Mouse (Mus musculus) thymus, adult 2 months (tissue): ENCODE results near the gene Pitpnb. TPM values are rescaled to one million over a fixed set of nuclear protein-coding genes. Genes with fewer than 3 reads are reported as not detected.

ENCODE experiments used
- DNase-seq: peaks from one replicate; pipeline ENCODE4 v3.0.0; 2021
- H3K27ac ChIP-seq: fragments of 200-500 bp; 2 replicates; pipeline ENCODE4 v1.5.1; 2012; ENCODE audit warnings: low read length, control low read depth; ENCODE audit not compliant: control insufficient read depth, insufficient read depth
- H3K27me3 ChIP-seq: fragments of 200-500 bp; 2 replicates; pipeline ENCODE4 v1.6.1; 2012; ENCODE audit warnings: mild to moderate bottlenecking, low read length, moderate library complexity, mixed read lengths; ENCODE audit not compliant: control insufficient read depth, insufficient read depth
- H3K36me3 ChIP-seq: fragments of 200-500 bp; 2 replicates; pipeline ENCODE4 v1.6.1; 2012; ENCODE audit warnings: mild to moderate bottlenecking, low read length, moderate library complexity; ENCODE audit not compliant: control insufficient read depth, insufficient read depth
- H3K4me1 ChIP-seq: fragments of 200-500 bp; replicated peaks from 2 replicates; pipeline ENCODE4 v1.6.1; 2012; ENCODE audit warnings: low read length; ENCODE audit not compliant: control insufficient read depth, insufficient read depth
- H3K4me3 ChIP-seq: fragments of 200-500 bp; 2 replicates; pipeline ENCODE4 v1.5.1; 2012; ENCODE audit warnings: mild to moderate bottlenecking, low read length, control low read depth, moderate library complexity; ENCODE audit not compliant: control insufficient read depth, insufficient read depth
- CTCF ChIP-seq: fragments of 200-500 bp; IDR thresholded peaks from 2 replicates; pipeline ENCODE4 v1.5.1; 2012; ENCODE audit warnings: mild to moderate bottlenecking, control low read depth, low read length, moderate library complexity, borderline replicate concordance; ENCODE audit not compliant: control insufficient read depth, poor library complexity, insufficient read depth; ENCODE audit errors: extremely low read depth
- POLR2A ChIP-seq: fragments of 200-500 bp; IDR thresholded peaks from 2 replicates; pipeline ENCODE4 v1.6.1; 2012; ENCODE audit warnings: mild to moderate bottlenecking, low read length, control low read depth, moderate library complexity; ENCODE audit not compliant: control insufficient read depth, poor library complexity, insufficient read depth; ENCODE audit errors: extremely low read depth
- WGBS: fragments of 180-500 bp; shearing (Covaris S2); methylation state at CpG from one replicate; pipeline ENCODE4 v1.1.7; 2018; 5-methylcytosine and 5-hydroxymethylcytosine counted together
- polyA plus RNA-seq: library from polyadenylated mRNA; depleted of rRNA; stranded (reverse); fragments of >200 nt; gene quantifications from 2 replicates; pipeline ENCODE4 v1.2.3, GENCODE M21; 2012

The Pitpnb gene
- polyA plus RNA-seq, 1 experiment: 79.4 TPM

GRCm38 (mm10) chr5:111393346-111394197 is 63.0 kb downstream of the Pitpnb start:
- Histone ChIP-seq H3K4me3 (no peak overlapping the region), H3K36me3 (no peaks in the 10 kb centered on the region), H3K4me1 (no peaks in the 10 kb centered on the region), H3K27ac (no peak overlapping the region), H3K27me3 (no peaks in the 10 kb centered on the region)
- TF ChIP-seq POLR2A: no peak
- no peak for TF ChIP-seq CTCF
- 67% methylated on average over 17 of the region's 17 CpGs for WGBS
- no peak for DNase-seq

- 70% methylated on average over 15 of the region's 15 CpGs for whole genome bisulfite sequencing
- Histone ChIP-seq H3K36me3 (no peaks in the 10 kb centered on the region), H3K4me3 (no peak overlapping the region), H3K4me1 (no peaks in the 10 kb centered on the region), H3K27me3 (no peaks in the 10 kb centered on the region), H3K27ac (no peak overlapping the region)
- DNase-seq: no peak
- TF ChIP-seq POLR2A (no peak), CTCF (no peak)
Measured at GRCm38 (mm10) chr5:111394198-111395053, 63.9 kb downstream of the Pitpnb start.

- H3K27me3 ChIP-seq: no peaks in the 10 kb centered on the region
- 94% methylated on average over 10 of the region's 10 CpGs for WGBS
- no peak overlapping the region for H3K4me3 ChIP-seq
- H3K27ac ChIP-seq: no peak overlapping the region
- TF ChIP-seq POLR2A: no peak
- TF ChIP-seq CTCF: no peak
- no peaks in the 10 kb centered on the region for H3K4me1 ChIP-seq
- DNase-seq: no peak
- H3K36me3 ChIP-seq: no peaks in the 10 kb centered on the region
Measured at GRCm38 (mm10) chr5:111395771-111396170, 65.2 kb downstream of the Pitpnb start.

DNA sequence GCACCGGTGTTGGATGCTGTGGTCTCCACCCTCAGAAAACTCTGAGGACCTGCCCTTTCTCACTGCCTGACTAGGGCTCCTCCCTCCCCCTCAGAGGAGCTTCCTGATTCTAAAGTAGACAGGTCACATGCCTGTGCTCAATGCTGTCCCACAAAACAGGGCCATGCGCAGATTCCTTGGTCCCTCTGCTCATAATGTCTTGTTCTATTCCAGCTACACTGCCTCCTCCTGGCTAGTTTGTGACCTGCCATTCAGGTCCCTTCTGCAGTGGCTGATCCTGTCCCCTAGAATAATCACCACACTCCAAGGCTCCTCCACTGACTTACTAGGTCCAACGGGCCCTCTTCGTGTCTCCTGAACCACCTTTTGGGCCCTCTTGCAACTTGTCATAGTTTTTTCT is 65.6 kb downstream of the Pitpnb start:
- 76% methylated on average over 4 of the region's 4 CpGs for WGBS
- H3K36me3 ChIP-seq: no peaks in the 10 kb centered on the region
- no peak for TF ChIP-seq POLR2A
- TF ChIP-seq CTCF: no peak
- H3K27me3 ChIP-seq: no peaks in the 10 kb centered on the region
- H3K27ac ChIP-seq: no peak overlapping the region
- DNase-seq: no peak
- H3K4me3 ChIP-seq: no peak overlapping the region
- H3K4me1 ChIP-seq: no peaks in the 10 kb centered on the region

DNA sequence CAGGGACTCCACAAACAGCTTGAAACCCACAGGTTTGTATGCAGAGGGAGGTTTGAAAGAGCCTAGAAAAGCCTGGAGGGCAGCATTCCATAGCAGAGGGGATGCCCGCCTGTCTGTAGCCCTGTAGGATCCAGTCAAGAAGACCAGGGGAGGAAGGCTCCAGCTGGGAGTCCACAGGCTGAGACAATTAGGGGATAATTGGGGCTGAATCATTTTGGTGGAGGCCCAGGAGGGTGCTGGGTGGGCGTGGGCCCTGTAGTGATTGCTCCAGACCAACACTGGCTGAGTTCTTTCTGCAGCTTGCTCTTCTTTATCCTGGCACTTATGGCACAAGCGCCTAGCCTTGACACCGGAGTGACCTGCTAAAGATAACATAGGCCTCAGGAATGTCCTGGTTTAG is 67.9 kb downstream of the Pitpnb start:
- Histone ChIP-seq H3K4me1 (no peaks in the 10 kb centered on the region), H3K4me3 (no peak overlapping the region)
- 89% methylated on average over 4 of the region's 4 CpGs for WGBS

DNA sequence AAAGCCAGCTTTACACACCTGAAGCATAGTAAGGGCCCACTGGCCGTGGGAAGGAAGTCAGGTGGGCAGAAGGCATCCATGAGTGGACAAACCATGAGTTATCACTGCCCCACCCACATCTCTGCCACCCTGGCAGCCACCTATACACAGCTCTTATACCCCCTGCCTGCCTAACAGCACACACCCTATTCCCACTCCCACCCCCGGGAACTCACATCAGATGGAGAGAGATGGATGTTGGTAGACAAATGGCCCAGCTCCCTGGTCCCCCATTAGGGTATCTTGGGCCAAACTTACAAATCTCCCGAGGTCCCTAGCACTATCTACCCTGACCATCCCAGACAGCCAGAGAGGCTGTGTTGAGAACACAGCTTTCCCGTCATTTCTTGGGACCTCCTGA is 68.7 kb downstream of the Pitpnb start:
- 84% methylated on average over 4 of the region's 4 CpGs for WGBS
- TF ChIP-seq POLR2A: no peak
- no peak for TF ChIP-seq CTCF

More for the DNA sequence above, 67.9 kb downstream of the Pitpnb start:
- Histone ChIP-seq H3K27ac (no peak overlapping the region), H3K36me3 (no peaks in the 10 kb centered on the region), H3K27me3 (no peaks in the 10 kb centered on the region)
- no peak for DNase-seq
- TF ChIP-seq CTCF: no peak
- TF ChIP-seq POLR2A: no peak

GRCm38 (mm10) chr5:111401879-111402650 is 71.5 kb downstream of the Pitpnb start:
- TF ChIP-seq CTCF: no peak
- no peak for TF ChIP-seq POLR2A
- H3K4me3 ChIP-seq: no peak overlapping the region
- no peak for DNase-seq
- no peaks in the 10 kb centered on the region for H3K27me3 ChIP-seq
- H3K27ac ChIP-seq: no peak overlapping the region
- 92% methylated on average over 19 of the region's 19 CpGs for WGBS
- H3K36me3 ChIP-seq: no peaks in the 10 kb centered on the region
- no peaks in the 10 kb centered on the region for H3K4me1 ChIP-seq

More for the DNA sequence above, 68.7 kb downstream of the Pitpnb start:
- Histone ChIP-seq H3K4me3 (no peak overlapping the region), H3K27ac (no peak overlapping the region), H3K4me1 (no peaks in the 10 kb centered on the region), H3K27me3 (no peaks in the 10 kb centered on the region), H3K36me3 (no peaks in the 10 kb centered on the region)
- DNase-seq: no peak
